Comparison of ENCODE assay signal across 26 mouse cellular contexts in the genomic region with DNA sequence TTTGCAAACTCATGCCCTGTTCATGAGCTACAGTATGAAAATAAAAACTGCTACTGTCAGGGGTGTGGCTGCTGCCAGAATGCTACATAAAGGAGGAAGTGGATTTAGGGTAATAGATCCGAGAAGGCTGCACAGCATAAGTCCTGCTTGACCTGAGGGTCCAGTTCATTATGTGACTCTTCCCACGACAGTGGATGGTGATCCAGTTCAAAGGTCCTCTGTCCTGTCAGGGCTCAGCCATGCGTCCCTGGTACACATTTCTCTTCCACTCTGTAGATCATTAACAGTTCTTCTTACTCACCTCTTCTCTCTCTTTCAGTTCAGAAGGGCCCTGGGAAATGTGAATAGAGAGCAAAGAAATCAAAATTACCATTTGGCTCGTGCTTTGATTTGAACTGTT.
DNase-seq lines count a peak whose midpoint lies in the region; ATAC-seq lines count a peak whose summit lies in the region.
"Had no signal": no experiment of that assay in that cellular context is flagged by ENCODE, and none has a peak within 500 bp of the region (broad histone marks: within the 10 kb centered on the region; RNA-seq: fewer than 3 reads in every experiment).

No protein-coding gene starts in this region.

- H3K27ac ChIP-seq in intestine, embryonic 14.5 days (ENCODE audit: low read depth) = no peak overlapping the region
- no peak overlapping the region for H3K27ac ChIP-seq in liver, embryonic 12.5 days
- no peak overlapping the region for H3K27ac ChIP-seq in hindbrain, embryonic 10.5 days
- H3K27ac ChIP-seq: embryonic facial prominence, embryonic 15.5 days; forebrain, embryonic 10.5 days; gastrocnemius, adult 2 months; heart, embryonic 13.5 days; hindbrain, embryonic 15.5 days; layer of hippocampus, adult 2 months; limb, embryonic 15.5 days; midbrain, embryonic 13.5 days; neural tube, embryonic 13.5 days had no signal

- no peaks in the 10 kb centered on the region for H3K4me1 ChIP-seq in intestine, embryonic 14.5 days (replicated peaks; ENCODE audit: control insufficient read depth, insufficient read depth, low read length)
- H3K4me1 ChIP-seq in liver, embryonic 12.5 days = no peaks in the 10 kb centered on the region
- no peaks in the 10 kb centered on the region for H3K4me1 ChIP-seq in hindbrain, embryonic 10.5 days (replicated peaks)
- H3K4me1 ChIP-seq: embryonic facial prominence, embryonic 15.5 days; forebrain, embryonic 10.5 days; heart, embryonic 13.5 days; hindbrain, embryonic 15.5 days; limb, embryonic 15.5 days; midbrain, embryonic 13.5 days; neural tube, embryonic 13.5 days had no signal

- no peak overlapping the region for H3K4me3 ChIP-seq in intestine, embryonic 14.5 days (ENCODE audit: low read depth, low read length)
- no peak overlapping the region for H3K4me3 ChIP-seq in liver, embryonic 12.5 days
- no peak overlapping the region for H3K4me3 ChIP-seq in hindbrain, embryonic 10.5 days
- H3K4me3 ChIP-seq: embryonic facial prominence, embryonic 15.5 days; forebrain, embryonic 10.5 days; gastrocnemius, adult 2 months; heart, embryonic 13.5 days; hindbrain, embryonic 15.5 days; layer of hippocampus, adult 2 months; limb, embryonic 15.5 days; midbrain, embryonic 13.5 days; neural tube, embryonic 13.5 days had no signal

- 0 out of 2 replicates have a peak, but pooled peaks have one; percentile 36 for ATAC-seq in intestine, embryonic 14.5 days (replicated peaks; ENCODE audit: low FRiP score, low TSS enrichment, low read depth)
- ATAC-seq in liver, embryonic 12.5 days = peak; percentile 77
- ATAC-seq: activated CD4-positive, CD25-positive, alpha-beta regulatory T cell, adult 4 months; midbrain, embryonic 13.5 days; Patski had no signal

- no peak overlapping the region for H3K4me2 ChIP-seq in intestine, embryonic 14.5 days (ENCODE audit: low read length)
- H3K4me2 ChIP-seq in liver, embryonic 12.5 days = no peak overlapping the region
- H3K4me2 ChIP-seq: embryonic facial prominence, embryonic 15.5 days; heart, embryonic 13.5 days; hindbrain, embryonic 15.5 days; limb, embryonic 15.5 days; midbrain, embryonic 13.5 days; neural tube, embryonic 13.5 days had no signal

- no peak overlapping the region for H3K9ac ChIP-seq in intestine, embryonic 14.5 days (ENCODE audit: low read length)
- H3K9ac ChIP-seq in liver, embryonic 12.5 days = no peak overlapping the region
- H3K9ac ChIP-seq: embryonic facial prominence, embryonic 15.5 days; heart, embryonic 13.5 days; hindbrain, embryonic 15.5 days; limb, embryonic 15.5 days; midbrain, embryonic 13.5 days; neural tube, embryonic 13.5 days had no signal

- 65% methylated on average over 4 of the region's 4 CpGs for WGBS in intestine, embryonic 14.5 days
- WGBS in liver, embryonic 12.5 days (ENCODE audit: insufficient replicate concordance) = 40% methylated on average over 4 of the region's 4 CpGs
- WGBS in hindbrain, embryonic 10.5 days = 83% methylated on average over 4 of the region's 4 CpGs

- no peaks in the 10 kb centered on the region for H3K9me3 ChIP-seq in intestine, embryonic 14.5 days (ENCODE audit: control insufficient read depth, low read length)
- no peaks in the 10 kb centered on the region for H3K9me3 ChIP-seq in liver, embryonic 12.5 days (replicated peaks)
- no peaks in the 10 kb centered on the region for H3K9me3 ChIP-seq in hindbrain, embryonic 10.5 days
- H3K9me3 ChIP-seq: embryonic facial prominence, embryonic 15.5 days; forebrain, embryonic 10.5 days; heart, embryonic 13.5 days; hindbrain, embryonic 15.5 days; limb, embryonic 15.5 days; midbrain, embryonic 13.5 days; neural tube, embryonic 13.5 days had no signal

- no peaks in the 10 kb centered on the region for H3K27me3 ChIP-seq in intestine, embryonic 14.5 days (replicated peaks; ENCODE audit: control insufficient read depth, insufficient read depth, low read length)
- H3K27me3 ChIP-seq in liver, embryonic 12.5 days (replicated peaks) = no peaks in the 10 kb centered on the region
- H3K27me3 ChIP-seq in hindbrain, embryonic 10.5 days (ENCODE audit: insufficient read depth, poor library complexity, severe bottlenecking) = no peaks in the 10 kb centered on the region
- H3K27me3 ChIP-seq: embryonic facial prominence, embryonic 15.5 days; heart, embryonic 13.5 days; hindbrain, embryonic 15.5 days; limb, embryonic 15.5 days; midbrain, embryonic 13.5 days; neural tube, embryonic 13.5 days had no signal

- no peaks in the 10 kb centered on the region for H3K36me3 ChIP-seq in intestine, embryonic 14.5 days (ENCODE audit: control insufficient read depth, insufficient read depth, low read length)
- H3K36me3 ChIP-seq in liver, embryonic 12.5 days = no peaks in the 10 kb centered on the region
- H3K36me3 ChIP-seq in hindbrain, embryonic 10.5 days = peaks cover 22% of the 10 kb centered on the region
- H3K36me3 ChIP-seq: embryonic facial prominence, embryonic 15.5 days; hindbrain, embryonic 15.5 days; limb, embryonic 15.5 days had no signal

- DNase-seq in intestine, embryonic 14.5 days (ENCODE audit: low spot score) = no peak
- DNase-seq in kidney, adult 8-10 months = peak; percentile 63 to 73
- DNase-seq in kidney, postnatal 14 days = peak; percentile 62
- no peak for DNase-seq in gastrocnemius, postnatal 25 days
- no peak for DNase-seq in cerebellum, adult 9-10 months
- DNase-seq in hindbrain, embryonic 10.5 days (ENCODE audit: low spot score) = no peak
- DNase-seq in frontal cortex, postnatal 10 days (ENCODE audit: low spot score in 2 of 2) = no peak
- DNase-seq: adrenal gland, postnatal 25 days; cerebellum, adult 11-12 months; cerebellum, postnatal 36 days; gastrocnemius, adult 2 months; heart, postnatal 36 days; lung, postnatal 10 days; right cerebral cortex, postnatal 14 days; thymus, adult 18-20 months had no signal

Comparison
In these comparisons a context has a peak if more than half of its experiments do, and no peak if none do; other contexts are left out.
1. DNase-seq: peak in kidney, adult 8-10 months (2 of 2) and kidney, postnatal 14 days (single experiment); none in intestine, embryonic 14.5 days (single experiment), gastrocnemius, postnatal 25 days (single experiment), cerebellum, adult 9-10 months (single experiment), hindbrain, embryonic 10.5 days (single experiment) and frontal cortex, postnatal 10 days (0 of 2).